Comparison of ENCODE assay signal across 19 mouse cellular contexts in genomic region chr19:43607842-43608680, GRCm38 (mm10). TPM values are rescaled to one million over a fixed set of nuclear protein-coding genes. Genes with fewer than 3 reads are reported as not detected.
A peak's percentile ranks its signal among the peaks of the same experiment; 100 is the strongest.
DNase-seq lines count a peak whose midpoint lies in the region; ATAC-seq and TF ChIP-seq lines count a peak whose summit lies in the region.
"Had no signal": no experiment of that assay in that cellular context is flagged by ENCODE, and none has a peak within 500 bp of the region (broad histone marks: within the 10 kb centered on the region; RNA-seq: fewer than 3 reads in every experiment).

No protein-coding gene starts in this region.

- H3K79me2 ChIP-seq in myocyte (ENCODE audit: control insufficient read depth, insufficient read depth), result no peaks in the 10 kb centered on the region

- H3K4me3 ChIP-seq in heart, embryonic 10.5 days, result no peak overlapping the region
- no peak overlapping the region for H3K4me3 ChIP-seq in lung, postnatal 0 days (ENCODE audit: low read depth, low read length)
- H3K4me3 ChIP-seq in myocyte, result no peak overlapping the region
- H3K4me3 ChIP-seq: heart, embryonic 12.5 days; liver, embryonic 13.5 days; neural tube, embryonic 13.5 days had no signal

- DNase-seq in heart, adult 11 months, result peak; percentile 50
- no peak for DNase-seq in heart, embryonic 10.5 days (ENCODE audit: low spot score)
- peak; percentile 41 for DNase-seq in lung, postnatal 0 days (ENCODE audit: low spot score)
- DNase-seq in lung, postnatal 10 days, result no peak
- peak; percentile 58 for DNase-seq in Muller cell, postnatal 12 days (ENCODE audit: inconsistent ontology term)
- DNase-seq in spleen, postnatal 10 days (ENCODE audit: low spot score in 2 of 2), result no peak
- no peak for DNase-seq in frontal cortex, postnatal 10 days (ENCODE audit: low spot score in 2 of 2)
- DNase-seq: adrenal gland, adult 8-10 months; cerebellum, adult 9-10 months; gastrocnemius, postnatal 14 days; heart, postnatal 4 days; kidney, adult 18-20 months; kidney, postnatal 36 days; liver, embryonic 13.5 days; right cerebral cortex, postnatal 4 days had no signal

- TF ChIP-seq POLR2A in myocyte (IDR thresholded peaks at IDR 0.05; ENCODE audit: insufficient read length, low read depth), result no peak

- peaks cover 98% of the 10 kb centered on the region for H3K27me3 ChIP-seq in heart, embryonic 10.5 days (ENCODE audit: insufficient read depth, poor library complexity, severe bottlenecking)
- peaks cover 85% of the 10 kb centered on the region for H3K27me3 ChIP-seq in lung, postnatal 0 days (replicated peaks; ENCODE audit: insufficient read depth, low read length)
- H3K27me3 ChIP-seq in myocyte (ENCODE audit: control insufficient read depth, insufficient read depth, insufficient read length), result peaks cover 18% of the 10 kb centered on the region

- no peaks in the 10 kb centered on the region for H3K36me3 ChIP-seq in heart, embryonic 10.5 days
- H3K36me3 ChIP-seq in lung, postnatal 0 days (ENCODE audit: insufficient read depth, low read length), result no peaks in the 10 kb centered on the region
- no peaks in the 10 kb centered on the region for H3K36me3 ChIP-seq in myocyte (ENCODE audit: control insufficient read depth, insufficient read depth)
- H3K36me3 ChIP-seq: heart, embryonic 12.5 days; liver, embryonic 13.5 days; neural tube, embryonic 13.5 days had no signal

- H3K27ac ChIP-seq in heart, embryonic 10.5 days, result no peak overlapping the region
- no peak overlapping the region for H3K27ac ChIP-seq in lung, postnatal 0 days (ENCODE audit: low read length)
- H3K27ac ChIP-seq: liver, embryonic 13.5 days; neural tube, embryonic 13.5 days had no signal

- no peak for ATAC-seq in lung, postnatal 0 days

- H3ac ChIP-seq in myocyte (ENCODE audit: control insufficient read depth, insufficient read length), result no peak overlapping the region

- peaks cover 35% of the 10 kb centered on the region for H3K4me1 ChIP-seq in heart, embryonic 10.5 days
- H3K4me1 ChIP-seq in lung, postnatal 0 days (ENCODE audit: insufficient read depth, low read depth, low read length), result 0 out of 2 replicates have a peak, but pooled peaks cover 6% of the 10 kb centered on the region

- no peak overlapping the region for H3K4me2 ChIP-seq in lung, postnatal 0 days (replicated peaks; ENCODE audit: low read depth, low read length)
- H3K4me2 ChIP-seq in myocyte (ENCODE audit: low read depth), result peak overlapping the region; percentile 55
- H3K4me2 ChIP-seq: heart, embryonic 12.5 days; liver, embryonic 13.5 days; neural tube, embryonic 13.5 days had no signal

- TF ChIP-seq CTCF in lung, postnatal 0 days (IDR thresholded peaks at IDR 0.05), result no peak

- TF ChIP-seq EP300 in lung, postnatal 0 days (IDR thresholded peaks at IDR 0.05), result no peak

- H3K9me3 ChIP-seq in heart, embryonic 10.5 days, result no peaks in the 10 kb centered on the region
- H3K9me3 ChIP-seq in lung, postnatal 0 days (ENCODE audit: low read length), result no peaks in the 10 kb centered on the region
- H3K9me3 ChIP-seq: heart, embryonic 12.5 days; liver, embryonic 13.5 days; neural tube, embryonic 13.5 days had no signal

- 2% methylated on average over 11 of the region's 11 CpGs for WGBS in heart, embryonic 10.5 days
- WGBS in lung, postnatal 0 days, result 2% methylated on average over 11 of the region's 11 CpGs

- no peak overlapping the region for H3K9ac ChIP-seq in lung, postnatal 0 days (replicated peaks; ENCODE audit: low read depth)
- H3K9ac ChIP-seq: heart, embryonic 12.5 days; liver, embryonic 13.5 days; neural tube, embryonic 13.5 days had no signal

TF ChIP-seq in myocyte, 11 proteins besides CTCF, POLR2A, EP300 and RAD21:
- no peak for TF ChIP-seq CEBPB (IDR thresholded peaks at IDR 0.05; ENCODE audit: insufficient read depth, poor library complexity, severe bottlenecking)
- TF ChIP-seq SRF (IDR thresholded peaks at IDR 0.05; ENCODE audit: control insufficient read depth, insufficient read length, low read depth), result no peak
- no peak for TF ChIP-seq MYOG (IDR thresholded peaks at IDR 0.05; ENCODE audit: control insufficient read depth in 1 of 3, insufficient read depth in 1 of 3, insufficient read length in 2 of 3, low read depth in 2 of 3)
- TF ChIP-seq POLR2AphosphoS2 (IDR thresholded peaks at IDR 0.05; ENCODE audit: insufficient read length, low read depth), result no peak
- no peak for TF ChIP-seq MYOD1 (IDR thresholded peaks at IDR 0.05; ENCODE audit: control insufficient read depth in 1 of 3, insufficient read length in 2 of 3, low read depth in 2 of 3)
- TF ChIP-seq REST (IDR thresholded peaks at IDR 0.05; ENCODE audit: insufficient read depth, insufficient read length), result no peak
- TF ChIP-seq MAX (IDR thresholded peaks at IDR 0.05; ENCODE audit: low read depth), result no peak
- TF ChIP-seq TCF3 (IDR thresholded peaks at IDR 0.05; ENCODE audit: insufficient read length, low read depth), result no peak
- TF ChIP-seq E2F4 (IDR thresholded peaks at IDR 0.05; ENCODE audit: insufficient read depth), result no peak
- no peak for TF ChIP-seq TCF12 (IDR thresholded peaks at IDR 0.05; ENCODE audit: insufficient read depth, poor library complexity, severe bottlenecking)
- TF ChIP-seq USF1 (IDR thresholded peaks at IDR 0.05; ENCODE audit: low read depth), result no peak

RNA-seq across cellular contexts. Expression of gene Nkx2-3, which starts 4.1 kb away (rescaled TPM):
- 0.55 and 2.4 TPM in 2 replicates for polyA plus RNA-seq in heart, embryonic 10.5 days (2016; fragmentation: Nextera tagmentation; extraction: Ambion mirVana)
- polyA plus RNA-seq in lung, postnatal 0 days (2015; fragmentation: Nextera tagmentation; extraction: Ambion mirVana), result not detected in 2 replicates
- not detected for polyA plus RNA-seq in myocyte (2012; fragmentation: generic; extraction: Trizol)
- polyA plus RNA-seq: heart, embryonic 12.5 days; midbrain, postnatal 0 days; neural tube, embryonic 13.5 days had no signal

Comparison
In these comparisons a context has a peak if more than half of its experiments do, and no peak if none do; other contexts are left out.
1. DNase-seq: peak in heart, adult 11 months (single experiment), lung, postnatal 0 days (single experiment) and Muller cell, postnatal 12 days (single experiment); none in heart, embryonic 10.5 days (single experiment), lung, postnatal 10 days (single experiment), spleen, postnatal 10 days (0 of 2) and frontal cortex, postnatal 10 days (0 of 2).